Mouse (Mus musculus) frontal cortex, postnatal 14 days (tissue): ENCODE data around the gene Ctnnd2.
A peak's percentile ranks its signal among the peaks of the same experiment; 100 is the strongest.

ENCODE experiments used
- DNase-seq, 2 experiments: peaks; one replicate each; pipeline ENCODE4 v3.0.0; 2022; ENCODE audit warnings: low spot score in 2 of 2

Gene Ctnnd2

DNA sequence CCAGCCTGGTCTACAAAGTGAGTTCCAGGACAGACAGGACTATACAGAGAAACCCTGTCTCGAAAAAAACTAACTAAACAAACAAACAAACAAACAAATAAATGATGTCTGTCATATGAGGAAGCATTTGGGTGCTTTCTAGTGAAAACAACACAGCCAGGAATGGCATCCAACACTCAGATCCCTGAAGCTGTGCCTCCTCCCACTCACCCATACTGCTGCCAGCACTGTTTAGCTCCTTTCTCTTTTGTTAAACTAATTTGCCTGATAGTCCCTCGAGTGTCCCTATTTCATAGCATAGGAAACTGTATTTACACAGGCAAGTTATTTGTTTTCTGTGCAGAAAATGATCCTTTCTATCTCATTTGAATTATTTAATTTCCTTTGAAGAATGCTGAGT is 546.8 kb downstream of the Ctnnd2 start:
- no peak for DNase-seq

DNA sequence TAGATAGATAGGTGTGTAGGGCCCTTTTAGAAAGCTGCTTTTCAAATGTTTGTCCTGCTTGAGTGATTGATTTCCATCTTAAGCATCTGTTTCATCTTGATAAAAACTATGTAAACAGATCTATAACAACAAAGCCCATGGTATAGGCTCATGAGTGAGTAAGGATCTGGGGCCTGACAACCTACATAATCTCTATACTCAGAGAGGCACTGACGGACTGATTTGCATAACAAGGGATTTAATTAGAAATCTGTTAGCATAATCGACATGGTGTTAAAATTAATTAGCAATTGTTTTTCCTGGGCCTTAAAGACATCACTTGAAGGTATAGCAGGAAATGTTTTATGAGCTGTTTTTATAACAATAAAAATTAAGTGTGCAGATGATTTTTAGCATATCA is 548.7 kb downstream of the Ctnnd2 start:
- DNase-seq, result no peak

DNA sequence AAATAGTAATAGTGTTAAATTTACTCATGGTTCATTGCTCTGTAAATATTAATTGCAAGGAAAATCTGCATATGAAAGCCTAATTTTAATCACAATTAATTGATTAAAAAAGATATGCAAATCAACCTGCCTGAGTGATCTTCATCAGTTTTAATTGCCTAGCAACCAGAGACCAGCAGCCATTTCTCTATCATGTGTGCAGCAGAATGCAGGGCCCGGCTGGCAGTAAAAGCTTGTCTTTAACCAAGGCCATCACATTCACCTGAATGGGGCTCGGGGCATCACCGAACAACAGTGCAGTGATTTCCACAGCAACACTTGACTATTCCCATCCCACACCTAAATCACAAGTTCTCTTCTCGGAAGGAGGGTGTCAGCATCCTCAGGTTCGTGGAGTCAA is 553.7 kb downstream of the Ctnnd2 start:
- DNase-seq, result no peak

DNA sequence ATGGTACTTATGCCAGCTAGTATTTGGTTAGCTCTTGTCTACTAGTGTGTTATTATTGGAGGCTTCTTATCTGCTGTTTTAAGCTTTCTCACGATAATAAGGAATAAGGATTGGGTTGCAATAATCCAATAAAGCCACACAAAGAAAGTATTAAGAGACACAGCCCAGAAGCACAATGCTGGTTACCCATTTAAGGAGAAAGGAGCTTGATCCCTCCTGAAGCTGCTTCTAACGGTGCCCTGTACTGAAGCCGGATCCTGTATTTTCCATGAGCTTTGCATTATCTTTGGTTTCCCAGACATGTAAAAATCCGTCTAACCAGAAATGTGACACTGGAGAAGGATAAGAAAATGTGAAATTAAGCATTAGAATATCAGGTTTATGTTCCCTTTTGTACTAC is 565.8 kb downstream of the Ctnnd2 start:
- no peak for DNase-seq

DNA sequence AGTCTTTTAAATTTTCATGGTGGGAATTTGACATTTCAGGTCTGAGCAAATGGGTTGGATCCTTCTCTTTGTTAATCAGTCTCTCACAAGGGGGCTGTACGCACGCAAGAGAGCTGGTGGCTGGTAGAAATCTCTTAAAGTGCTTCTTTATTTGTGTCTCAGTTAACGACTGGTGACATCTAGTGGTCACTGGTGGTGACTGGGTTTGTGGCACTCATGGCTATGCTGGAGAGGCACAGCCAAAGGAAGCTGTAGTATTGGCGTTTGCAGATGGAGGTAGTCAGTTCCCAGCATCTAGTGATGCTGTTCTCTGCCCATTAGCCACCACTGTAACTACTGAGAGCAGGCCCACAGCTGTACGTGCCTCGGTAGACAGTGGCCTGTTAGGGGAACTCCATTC is 568.3 kb downstream of the Ctnnd2 start:
- peak; percentile 58 to 79 for DNase-seq

DNA sequence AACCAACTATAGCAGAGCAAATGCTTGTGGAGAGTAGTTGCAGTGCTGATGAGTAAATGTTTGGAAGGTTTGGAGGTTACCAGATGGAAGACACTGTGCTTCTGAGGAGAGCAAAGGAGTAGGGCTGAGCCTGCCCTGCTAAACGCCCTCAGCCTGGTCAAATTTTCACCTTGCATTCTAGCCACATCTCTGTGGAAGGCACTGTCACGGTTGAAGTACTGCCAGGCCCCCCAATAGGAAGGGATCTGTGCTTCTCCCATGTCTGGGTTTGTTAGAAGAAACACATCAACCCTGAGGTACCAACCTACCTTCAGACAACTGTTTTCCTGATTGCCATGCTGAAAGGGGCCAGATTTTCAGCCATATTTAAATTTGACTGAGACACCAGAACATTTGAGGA is 585.6 kb downstream of the Ctnnd2 start:
- DNase-seq, result no peak

DNA sequence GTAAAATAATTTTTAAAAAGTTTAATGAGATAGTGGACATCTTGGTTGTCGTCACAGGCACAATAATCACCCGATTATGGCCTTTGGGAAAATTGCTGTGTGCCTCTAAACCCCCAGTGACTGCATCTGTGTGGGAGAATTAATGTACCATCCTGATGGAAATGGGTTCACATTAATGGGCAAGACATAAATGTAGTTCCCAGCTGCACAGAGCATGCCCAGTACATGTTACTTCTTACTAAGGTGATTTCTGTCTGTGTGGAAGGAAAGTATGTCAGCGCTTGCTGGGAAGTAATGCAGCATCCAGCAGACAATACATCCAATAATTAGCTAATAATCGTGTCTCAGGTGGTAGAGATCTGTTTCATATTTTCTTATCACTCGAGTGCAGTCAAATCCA is 589.8 kb downstream of the Ctnnd2 start:
- no peak for DNase-seq

DNA sequence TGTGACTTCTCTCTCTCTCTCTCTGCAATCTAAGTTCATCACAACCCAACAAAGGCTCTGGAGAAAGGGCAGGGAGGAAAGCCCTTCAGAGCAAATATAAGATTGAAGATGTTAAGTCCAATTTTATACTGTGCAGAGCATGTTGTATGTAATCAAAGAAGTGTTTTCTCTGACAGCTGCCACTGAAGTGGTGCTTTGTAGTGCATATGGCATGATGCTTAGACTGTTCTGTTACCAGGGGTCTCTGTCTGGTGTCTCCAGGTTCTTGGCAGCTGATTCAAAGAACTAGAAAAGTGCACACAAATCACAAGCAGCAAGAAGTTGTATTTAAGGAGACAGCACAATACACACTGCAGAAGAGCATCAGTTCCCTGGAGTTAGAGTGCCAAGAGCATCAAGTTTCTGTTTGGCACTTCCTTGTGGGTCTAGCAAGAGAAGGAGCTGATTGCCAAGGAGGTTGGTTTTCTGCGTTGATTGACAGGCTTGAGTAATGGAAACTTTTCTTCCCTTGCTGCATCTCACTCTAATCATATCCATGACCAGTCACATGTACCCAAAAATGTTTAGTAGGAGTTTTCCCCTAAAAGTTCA is 590.4 kb downstream of the Ctnnd2 start:
- DNase-seq, result no peak

DNA sequence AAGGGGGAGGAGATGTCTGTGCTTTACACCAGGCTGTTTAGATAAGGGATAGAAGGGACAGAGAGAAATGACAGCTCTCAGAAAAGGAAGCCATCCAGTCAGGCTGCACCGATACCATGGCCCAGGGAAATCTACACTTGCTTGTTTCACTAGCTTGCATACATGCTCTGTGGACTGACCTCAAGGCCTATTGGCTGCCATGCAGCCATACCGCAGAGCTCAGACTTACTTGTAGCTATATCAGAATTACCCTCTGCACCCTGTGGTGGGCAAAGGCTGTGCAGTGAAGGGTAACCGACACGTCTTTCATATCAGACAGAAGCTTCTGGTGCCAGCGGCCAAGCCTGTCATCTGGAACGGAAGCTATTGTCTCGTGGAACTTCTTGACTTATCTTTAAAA is 604.5 kb downstream of the Ctnnd2 start:
- no peak for DNase-seq

DNA sequence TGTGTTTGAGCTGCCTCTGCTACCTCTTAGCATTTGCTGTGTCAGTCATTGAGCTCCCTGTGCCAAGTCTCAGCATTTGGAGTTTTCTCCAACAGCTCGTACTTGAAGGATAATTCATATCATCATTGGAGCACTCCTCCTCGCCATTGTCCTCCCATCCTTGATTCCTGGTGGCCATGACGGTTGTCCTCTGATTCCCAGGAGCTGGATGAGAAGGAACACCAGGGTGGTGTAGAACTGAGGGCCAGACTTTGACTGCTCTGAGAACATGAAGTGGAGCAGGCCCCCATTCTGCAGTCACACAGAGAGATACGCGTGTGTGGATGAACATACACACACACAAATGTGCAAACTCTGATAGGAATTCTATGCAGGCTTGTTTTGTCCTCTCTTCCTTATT is 605.4 kb downstream of the Ctnnd2 start:
- no peak for DNase-seq

DNA sequence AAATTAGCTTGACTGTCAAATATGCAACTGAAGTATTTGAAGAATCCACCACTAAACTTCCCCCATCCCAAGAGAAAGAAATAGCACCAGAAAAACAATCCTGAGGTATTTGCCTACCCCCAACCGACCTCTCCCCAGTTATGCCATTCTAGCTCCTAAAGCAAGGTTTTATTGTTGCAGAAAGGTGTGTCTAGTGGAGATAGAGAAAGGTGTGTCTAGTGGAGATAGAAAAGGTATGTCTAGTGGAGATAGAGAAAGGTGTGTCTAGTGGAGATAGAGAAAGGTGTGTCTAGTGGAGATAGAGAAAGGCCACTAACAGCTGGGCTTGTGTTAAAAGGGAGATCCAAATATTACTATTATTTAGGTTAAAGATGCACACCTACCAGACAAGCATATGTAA is 607.5 kb downstream of the Ctnnd2 start:
- no peak for DNase-seq

DNA sequence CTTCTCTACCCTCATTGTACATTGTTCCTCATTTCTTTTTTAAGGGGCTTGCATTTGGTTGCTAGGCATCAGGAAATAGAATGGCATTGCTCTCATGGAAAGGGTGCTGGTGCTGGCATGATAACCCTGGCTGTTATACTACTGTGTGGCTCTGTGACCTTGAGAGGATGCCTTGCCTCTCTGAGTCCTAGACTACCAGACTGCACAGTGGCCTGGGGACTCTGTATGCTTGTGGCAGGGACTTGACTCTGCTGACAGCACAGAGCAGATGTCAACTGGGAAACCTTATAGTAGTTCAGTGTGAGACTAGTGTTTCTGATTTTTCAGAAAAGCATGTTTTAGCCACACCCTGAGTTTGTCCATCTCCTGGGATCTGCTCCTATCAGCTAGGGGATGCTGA is 608.6 kb downstream of the Ctnnd2 start:
- no peak for DNase-seq

DNA sequence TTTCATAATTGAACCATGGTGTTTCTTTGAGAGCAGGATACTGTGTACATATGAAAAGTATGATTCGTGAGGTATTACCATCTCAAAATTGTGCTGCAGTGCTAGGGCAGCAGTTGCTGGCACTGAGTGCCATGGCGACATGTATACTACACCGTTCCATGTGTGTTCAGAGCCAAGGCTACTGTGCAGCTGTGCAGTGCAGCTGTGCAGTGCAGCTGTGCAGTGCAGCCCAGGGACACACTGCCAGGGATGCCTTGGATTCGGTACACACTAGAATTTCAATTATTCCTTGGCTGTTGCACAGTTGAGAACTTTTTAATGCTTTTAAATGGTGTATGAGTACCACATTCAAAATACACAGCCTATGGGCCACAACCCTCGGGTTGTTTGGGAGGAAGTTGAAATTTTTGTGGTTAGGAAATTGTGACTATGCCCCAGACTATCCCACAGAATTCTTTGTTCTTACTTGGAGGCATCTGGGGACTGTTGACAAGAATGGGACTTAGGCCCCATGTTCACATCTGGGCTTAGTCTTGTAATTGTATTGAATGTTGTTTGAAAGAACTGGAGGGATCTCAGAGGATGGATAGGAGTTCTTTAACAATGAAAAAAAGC is 613.4 kb downstream of the Ctnnd2 start:
- no peak for DNase-seq

DNA sequence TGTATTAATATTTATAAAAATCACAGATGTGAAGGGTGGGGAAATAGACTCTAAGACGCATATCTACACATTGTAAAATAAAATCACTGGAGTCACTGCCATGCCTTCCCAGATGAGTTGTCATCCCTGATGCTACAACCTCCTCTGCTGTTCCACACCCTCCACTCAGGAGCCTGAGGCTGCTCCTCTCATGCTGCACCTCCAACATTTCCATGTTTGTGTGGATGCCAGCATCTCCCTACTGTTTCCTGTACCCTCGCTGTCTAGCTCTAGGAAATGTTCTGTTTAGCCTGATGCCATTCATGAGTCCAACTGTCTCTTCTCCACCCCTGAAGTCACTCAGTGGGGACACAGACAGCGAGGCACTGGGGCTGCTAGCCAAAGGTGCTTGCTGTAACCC is 620.9 kb downstream of the Ctnnd2 start:
- DNase-seq, result no peak

DNA sequence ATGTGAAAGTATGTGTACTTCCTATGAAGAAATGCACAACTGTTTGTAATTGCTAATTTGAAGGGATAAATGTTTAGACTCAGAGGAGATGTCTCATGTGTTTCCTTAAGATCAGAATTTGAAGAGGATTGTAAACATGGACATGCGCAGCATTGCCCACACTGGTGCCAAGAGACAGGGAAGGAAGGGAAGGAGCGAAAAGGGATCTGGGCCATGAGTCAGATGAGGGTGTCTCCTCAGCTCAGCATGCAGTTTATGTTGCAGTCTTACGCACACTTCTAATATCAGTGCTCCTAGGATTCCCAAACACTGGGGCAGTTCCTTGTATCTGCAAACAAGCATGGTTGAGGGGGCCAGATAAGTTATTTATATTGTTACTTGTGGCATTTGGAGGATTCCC is 623.3 kb downstream of the Ctnnd2 start:
- no peak for DNase-seq

DNA sequence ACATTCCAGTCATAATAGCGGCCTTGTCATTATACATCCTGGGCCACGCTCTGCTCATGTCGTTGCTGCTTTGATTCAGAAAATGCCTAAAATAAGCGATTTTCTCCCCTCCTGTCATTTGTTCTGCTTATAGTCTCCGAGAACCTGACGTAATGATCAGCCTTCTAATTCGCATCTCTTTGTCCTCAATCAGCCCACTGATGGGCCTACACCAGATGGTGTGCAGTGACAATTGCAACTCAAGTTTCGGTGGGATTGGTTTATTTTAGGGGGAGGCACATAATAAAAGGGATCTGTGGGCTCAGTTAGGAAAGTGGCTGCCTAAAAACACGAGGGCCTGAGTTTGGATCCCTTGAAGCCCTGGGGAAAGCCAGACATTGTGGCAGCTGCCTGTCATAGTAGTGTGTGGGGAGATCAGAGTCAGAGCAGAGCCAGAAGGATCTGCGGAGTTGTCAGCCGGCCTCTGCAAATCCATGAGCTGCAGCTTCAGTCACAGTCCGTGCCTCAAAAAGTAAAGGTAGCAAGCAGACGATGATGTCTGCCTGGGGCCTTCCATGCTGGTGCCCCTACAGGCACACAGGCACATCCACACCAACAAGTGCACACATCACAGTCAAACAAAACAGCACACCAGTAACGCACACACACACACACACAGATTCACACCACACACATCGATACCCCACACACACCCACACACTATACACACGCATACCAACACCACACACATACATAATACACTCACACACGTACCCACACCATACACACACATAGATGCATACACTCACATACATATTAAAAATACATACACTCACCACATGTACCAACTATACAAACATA is 655.3 kb downstream of the Ctnnd2 start:
- DNase-seq, result no peak

DNA sequence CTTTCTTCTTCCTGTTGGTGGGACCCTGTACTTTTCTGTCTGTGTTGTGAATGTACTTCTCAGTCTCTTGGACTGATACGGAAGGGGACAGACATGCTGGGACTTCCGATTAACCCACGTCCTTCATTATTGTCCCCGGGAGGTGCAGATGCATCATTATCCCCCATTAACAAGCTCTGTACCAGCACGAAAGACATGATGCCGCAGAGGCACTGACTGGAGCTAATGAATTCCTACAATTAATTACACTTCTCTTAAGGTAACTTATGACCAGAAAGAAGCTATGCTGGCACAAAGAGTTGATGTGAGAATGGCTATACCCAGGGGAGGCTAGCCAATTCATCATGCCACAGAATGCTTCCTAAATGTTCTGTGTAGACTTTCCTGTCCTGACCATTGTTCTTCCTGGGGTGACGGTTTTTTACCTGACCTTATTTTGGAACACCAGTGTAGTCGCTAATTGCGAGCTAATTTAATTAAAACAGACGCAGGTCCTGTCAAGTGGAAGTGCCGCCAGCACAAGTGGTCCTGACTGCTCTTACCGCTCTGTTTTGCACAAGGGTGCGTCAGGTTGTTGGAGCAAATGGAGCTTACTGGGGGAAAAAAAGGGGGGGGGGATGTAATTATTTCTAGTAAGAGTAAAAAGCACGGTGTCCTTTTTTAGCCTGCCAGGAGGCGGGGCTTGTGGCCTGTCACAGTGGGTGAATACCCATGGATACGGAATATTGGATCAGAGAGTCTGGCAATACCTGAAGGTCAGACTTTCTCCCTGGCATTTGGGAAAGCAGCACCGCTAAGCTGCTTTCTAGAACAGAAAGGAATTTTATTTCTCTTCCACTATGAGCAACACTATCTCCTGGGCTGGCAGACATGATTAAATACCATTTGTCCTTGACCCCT is 685.1 kb downstream of the Ctnnd2 start:
- no peak for DNase-seq

DNA sequence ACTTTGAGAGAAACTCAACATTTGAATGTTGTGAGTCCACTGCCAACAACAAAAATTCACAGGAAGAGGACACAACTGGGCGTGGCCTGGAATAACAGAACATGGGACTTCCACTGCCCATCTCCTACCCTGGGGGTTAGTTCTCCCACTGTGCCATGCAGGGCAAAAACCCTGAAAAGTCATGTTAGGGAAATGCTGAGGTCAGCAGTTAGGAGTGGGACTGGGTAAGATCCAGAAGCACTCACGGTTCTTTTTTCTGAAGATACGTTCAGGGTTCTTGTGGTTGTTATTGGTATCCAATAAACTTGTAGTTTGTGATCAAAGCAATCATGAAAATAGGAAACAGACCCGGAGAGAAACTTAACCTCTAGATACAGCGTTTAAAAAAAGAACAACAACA is 695.0 kb downstream of the Ctnnd2 start:
- no peak for DNase-seq

DNA sequence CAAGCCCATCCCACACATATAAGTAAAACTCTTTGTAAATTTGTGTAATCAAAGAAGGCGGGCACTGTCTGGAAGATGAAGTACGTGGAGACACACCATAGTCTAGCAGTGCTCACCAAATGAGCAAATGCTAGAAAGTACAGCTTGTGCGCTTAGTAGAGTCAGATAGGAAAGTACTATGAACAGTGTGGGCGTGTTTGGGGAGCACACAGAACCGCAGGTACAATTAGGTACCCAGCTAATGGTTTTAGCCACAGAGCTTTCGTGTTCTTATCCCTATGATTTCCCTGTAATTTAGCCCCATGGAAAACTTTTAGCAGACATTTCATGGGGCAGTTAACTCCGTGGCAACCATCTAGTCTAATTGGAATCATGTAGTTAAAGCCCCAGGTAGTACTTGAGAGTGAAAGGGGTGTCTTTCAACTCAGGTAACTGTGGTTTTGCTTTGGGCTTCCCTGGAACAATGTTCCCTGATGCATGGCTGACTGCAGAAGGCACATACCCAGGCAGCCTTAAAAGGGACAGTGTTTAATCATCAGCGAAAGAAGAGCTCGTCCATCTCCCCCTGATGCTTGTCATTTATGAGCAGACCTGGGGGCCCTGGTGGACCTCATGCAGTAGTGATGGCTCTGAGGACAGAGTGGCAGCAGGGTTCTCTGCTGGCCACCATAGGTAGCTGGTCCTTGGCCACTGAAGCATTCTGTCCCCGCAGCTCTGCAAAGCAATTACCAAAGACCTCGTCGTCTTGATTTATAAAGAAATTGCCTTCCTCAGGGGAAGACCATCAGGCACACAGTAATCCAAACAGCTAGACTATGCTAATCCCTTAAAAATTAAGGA is 697.5 kb downstream of the Ctnnd2 start:
- no peak for DNase-seq

DNA sequence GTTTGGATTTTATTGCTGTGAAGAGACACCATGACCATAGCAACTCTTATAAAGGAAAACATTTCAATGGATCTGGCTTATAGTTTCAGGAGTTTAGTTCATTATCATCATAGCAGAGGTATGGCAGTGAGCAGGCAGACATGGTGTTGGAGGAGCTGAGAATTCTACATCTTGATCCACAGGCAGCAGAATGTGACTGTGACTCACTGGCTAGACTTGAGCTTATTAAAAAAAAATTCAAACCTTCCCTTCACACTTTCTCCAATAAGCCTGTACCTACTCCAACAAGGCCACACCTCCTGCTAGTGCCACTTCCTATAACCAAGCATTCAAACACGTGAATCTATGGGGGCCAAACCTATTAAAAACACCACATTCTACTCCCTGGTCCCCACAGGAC is 703.1 kb downstream of the Ctnnd2 start:
- DNase-seq, result no peak

DNA sequence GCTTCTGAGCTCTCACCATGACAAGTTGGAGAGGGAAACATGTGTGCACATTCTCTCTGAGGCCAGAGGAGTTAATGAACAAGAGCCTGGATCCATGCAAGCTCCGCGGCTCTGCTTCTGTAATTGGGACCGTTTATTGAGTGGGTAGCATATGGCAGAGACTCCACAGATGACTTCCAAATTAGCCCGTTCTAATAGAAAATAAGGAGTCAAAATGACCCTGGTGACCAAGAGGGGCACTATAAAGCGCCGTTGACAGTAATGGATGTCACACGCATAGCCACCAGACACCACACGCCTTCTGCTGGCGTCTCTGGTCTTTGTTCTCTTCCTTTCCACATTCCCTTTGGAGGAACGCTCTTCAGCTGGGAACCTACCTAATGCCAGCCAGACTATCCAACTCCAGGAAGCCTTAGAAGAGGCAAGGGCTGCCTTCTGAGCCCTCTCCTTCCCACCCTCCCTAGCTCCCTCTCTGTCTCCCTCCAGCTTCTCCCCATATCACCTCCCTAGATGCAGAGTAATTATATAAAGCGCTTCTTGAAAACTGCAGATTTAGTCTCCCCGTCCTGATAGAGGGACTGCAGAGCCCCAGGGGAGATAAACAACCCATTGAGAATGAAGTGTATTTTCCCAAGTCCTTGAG is 712.4 kb downstream of the Ctnnd2 start:
- DNase-seq, result no peak
